16 mouse cellular contexts compared by ENCODE assay signal in the genomic region with DNA sequence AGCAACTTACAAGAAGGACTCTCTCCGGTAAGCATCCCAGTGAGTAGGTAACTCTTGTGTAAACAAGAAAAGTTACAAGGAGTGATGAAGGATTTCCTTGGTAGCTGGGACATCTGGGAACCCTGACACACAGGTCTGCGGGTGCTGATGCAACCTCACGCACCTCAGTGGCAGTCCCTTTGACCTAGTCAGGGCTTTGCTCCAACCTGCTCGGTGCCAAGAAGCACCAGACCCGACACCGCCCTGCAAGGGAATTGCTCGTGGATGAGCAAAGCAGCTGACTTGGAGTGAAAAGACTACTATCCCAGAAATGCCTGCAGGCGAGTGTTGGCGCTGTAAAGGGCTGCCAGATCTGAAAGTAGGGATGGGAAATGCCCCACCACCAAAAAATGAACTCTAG.
"Had no signal": no experiment of that assay in that cellular context is flagged by ENCODE, and none has a peak within 500 bp of the region (broad histone marks: within the 10 kb centered on the region; RNA-seq: fewer than 3 reads in every experiment).

No protein-coding gene starts in this region.

- H3K9ac ChIP-seq: neural tube, embryonic 12.5 days; neural tube, embryonic 13.5 days; neural tube, embryonic 15.5 days; stomach, embryonic 15.5 days had no signal

- H3K27me3 ChIP-seq: neural tube, embryonic 12.5 days; neural tube, embryonic 13.5 days; neural tube, embryonic 15.5 days; stomach, embryonic 15.5 days had no signal

- DNase-seq: retina, postnatal 1 day; right cerebral cortex, adult 18-20 months; right cerebral cortex, postnatal 14 days; right cerebral cortex, postnatal 25 days; right cerebral cortex, postnatal 4 days; spleen, adult 18-20 months; thymus, adult 18-20 months; thymus, adult 2 months; thymus, postnatal 14 days; thymus, postnatal 25 days; thymus, postnatal 36 days; thymus, postnatal 4 days had no signal

- H3K27ac ChIP-seq: neural tube, embryonic 12.5 days; neural tube, embryonic 13.5 days; neural tube, embryonic 15.5 days; stomach, embryonic 15.5 days had no signal

- H3K4me3 ChIP-seq: neural tube, embryonic 12.5 days; neural tube, embryonic 13.5 days; neural tube, embryonic 15.5 days; stomach, embryonic 15.5 days had no signal

- H3K4me1 ChIP-seq: neural tube, embryonic 12.5 days; neural tube, embryonic 13.5 days; neural tube, embryonic 15.5 days; stomach, embryonic 15.5 days had no signal

- H3K4me2 ChIP-seq: neural tube, embryonic 12.5 days; neural tube, embryonic 13.5 days; neural tube, embryonic 15.5 days; stomach, embryonic 15.5 days had no signal

- H3K9me3 ChIP-seq: neural tube, embryonic 12.5 days; neural tube, embryonic 13.5 days; neural tube, embryonic 15.5 days; stomach, embryonic 15.5 days had no signal

- H3K36me3 ChIP-seq: neural tube, embryonic 12.5 days; neural tube, embryonic 13.5 days; neural tube, embryonic 15.5 days; stomach, embryonic 15.5 days had no signal
